Mouse (Mus musculus) embryonic fibroblast, embryonic 13.5 days (primary cell): ENCODE measurements at regions not wholly inside any gene's neighbourhood (a gene's known extent, or its start where the extent isn't known, plus 50 kb on each side); places are given as distances from the start of the nearest gene placed in this dataset.

Experiments used
- CTCF ChIP-seq: IDR thresholded peaks from 2 replicates; pipeline ENCODE4 v1.5.1; 2011; ENCODE audit warnings: mild to moderate bottlenecking, control low read depth, low read length, moderate library complexity, borderline replicate concordance; ENCODE audit not compliant: insufficient read depth
- POLR2A ChIP-seq: IDR thresholded peaks from 2 replicates; pipeline ENCODE4 v1.6.1; 2011; ENCODE audit warnings: low read depth, mild to moderate bottlenecking, control low read depth, low read length, moderate library complexity

DNA sequence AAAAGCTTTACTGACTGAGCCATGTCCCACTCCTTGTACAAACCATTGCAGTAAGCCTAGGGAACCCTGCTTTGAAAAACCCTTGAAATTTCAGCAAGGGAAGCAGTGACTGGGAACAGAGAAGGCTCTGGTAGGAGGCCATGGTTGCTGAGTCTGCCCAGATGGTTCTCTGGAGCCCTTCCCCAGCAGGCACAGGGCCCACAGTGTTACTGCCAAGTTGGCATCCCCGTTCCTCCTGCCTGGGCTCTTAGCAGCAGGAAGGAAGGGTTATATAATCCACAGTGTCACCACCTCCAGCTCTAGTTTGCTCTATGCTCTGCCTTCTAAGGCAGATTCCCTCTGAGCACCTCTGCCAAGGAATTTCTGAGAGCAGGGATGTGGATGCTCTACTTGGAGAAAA, 349.4 kb upstream of the Auts2 start:
- TF ChIP-seq CTCF (no peak), POLR2A (no peak)
